In genomic region chr2:155293382-155293781, GRCm38 (mm10) we compare ENCODE assay signal across 10 mouse cellular contexts. TPM values are rescaled to one million over a fixed set of nuclear protein-coding genes. Genes with fewer than 3 reads are reported as not detected.
DNase-seq lines count a peak whose midpoint lies in the region; ATAC-seq and TF ChIP-seq lines count a peak whose summit lies in the region.
"Had no signal": no experiment of that assay in that cellular context is flagged by ENCODE, and none has a peak within 500 bp of the region (broad histone marks: within the 10 kb centered on the region; RNA-seq: fewer than 3 reads in every experiment).

No protein-coding gene starts in this region.

- no peaks in the 10 kb centered on the region for H3K27me3 ChIP-seq in liver, adult 2 months (ENCODE audit: control insufficient read depth, insufficient read depth, low read length)
- H3K27me3 ChIP-seq in stomach, postnatal 0 days (ENCODE audit: control insufficient read depth, insufficient read depth, low read length), result no peaks in the 10 kb centered on the region
- no peaks in the 10 kb centered on the region for H3K27me3 ChIP-seq in hindbrain, embryonic 11.5 days (ENCODE audit: control insufficient read depth, insufficient read depth, low read length)
- H3K27me3 ChIP-seq: limb, embryonic 15.5 days had no signal

- H3K9me3 ChIP-seq in stomach, postnatal 0 days (ENCODE audit: control insufficient read depth, low read length), result no peaks in the 10 kb centered on the region
- H3K9me3 ChIP-seq in hindbrain, embryonic 11.5 days (ENCODE audit: control insufficient read depth, low read length), result no peaks in the 10 kb centered on the region
- H3K9me3 ChIP-seq: limb, embryonic 15.5 days had no signal

- H3K4me3 ChIP-seq in liver, adult 2 months (ENCODE audit: insufficient read depth, low read depth, low read length), result no peak overlapping the region
- no peak overlapping the region for H3K4me3 ChIP-seq in stomach, postnatal 0 days (ENCODE audit: low read depth, low read length)
- H3K4me3 ChIP-seq in hindbrain, embryonic 11.5 days (ENCODE audit: low read depth, low read length), result no peak overlapping the region
- H3K4me3 ChIP-seq: limb, embryonic 15.5 days had no signal

- DNase-seq in liver, adult 2 months (ENCODE audit: extremely low read depth, low read depth, low spot score), result peak; percentile 35
- no peak for DNase-seq in liver
- peak; percentile 80 for DNase-seq in adrenal gland, postnatal 10 days
- DNase-seq in gastrocnemius, adult 8-10 months (ENCODE audit: low spot score in 2 of 2), result peak; percentile 48 to 63
- DNase-seq in stomach, postnatal 0 days (ENCODE audit: low spot score), result no peak
- no peak for DNase-seq in thymus, postnatal 14 days
- no peak for DNase-seq in hindbrain, embryonic 11.5 days (ENCODE audit: low spot score)
- DNase-seq: kidney, adult 2 months; lung, postnatal 4 days had no signal

- H3K4me1 ChIP-seq in liver, adult 2 months (ENCODE audit: control insufficient read depth, insufficient read depth, low read length), result no peaks in the 10 kb centered on the region
- no peaks in the 10 kb centered on the region for H3K4me1 ChIP-seq in stomach, postnatal 0 days (replicated peaks; ENCODE audit: control insufficient read depth, insufficient read depth)
- no peaks in the 10 kb centered on the region for H3K4me1 ChIP-seq in hindbrain, embryonic 11.5 days (replicated peaks; ENCODE audit: control insufficient read depth, insufficient read depth, low read length)
- H3K4me1 ChIP-seq: limb, embryonic 15.5 days had no signal

- no peak for TF ChIP-seq POLR2A in liver, adult 2 months (IDR thresholded peaks at IDR 0.05; ENCODE audit: extremely low read depth, insufficient read depth, low read length)

- no peak overlapping the region for H3K9ac ChIP-seq in liver, adult 2 months (ENCODE audit: low read depth, low read length)
- H3K9ac ChIP-seq in stomach, postnatal 0 days (ENCODE audit: low read length), result no peak overlapping the region
- H3K9ac ChIP-seq in hindbrain, embryonic 11.5 days (ENCODE audit: low read depth, low read length), result no peak overlapping the region
- H3K9ac ChIP-seq: limb, embryonic 15.5 days had no signal

- WGBS in liver, adult 2 months, result 51% methylated on average over 2 of the region's 2 CpGs
- 77% methylated on average over 2 of the region's 2 CpGs for WGBS in stomach, postnatal 0 days
- WGBS in hindbrain, embryonic 11.5 days, result 78% methylated on average over 2 of the region's 2 CpGs

- peaks cover 6% of the 10 kb centered on the region for H3K36me3 ChIP-seq in liver, adult 2 months (ENCODE audit: control insufficient read depth, insufficient read depth, low read length)
- peaks cover 6% of the 10 kb centered on the region; the same call in 1 of the 2 replicates for H3K36me3 ChIP-seq in stomach, postnatal 0 days (ENCODE audit: control insufficient read depth, insufficient read depth, low read length)
- H3K36me3 ChIP-seq in hindbrain, embryonic 11.5 days (ENCODE audit: control insufficient read depth, insufficient read depth, low read length), result peaks cover 6% of the 10 kb centered on the region; the same call in 1 of the 2 replicates

- H3K4me2 ChIP-seq in stomach, postnatal 0 days (replicated peaks; ENCODE audit: low read depth), result no peak overlapping the region
- H3K4me2 ChIP-seq in hindbrain, embryonic 11.5 days (replicated peaks; ENCODE audit: low read depth, low read length), result no peak overlapping the region
- H3K4me2 ChIP-seq: limb, embryonic 15.5 days had no signal

- no peak for ATAC-seq in stomach, postnatal 0 days (ENCODE audit: low FRiP score, low TSS enrichment)
- no peak for ATAC-seq in hindbrain, embryonic 11.5 days (ENCODE audit: low FRiP score)

- H3K27ac ChIP-seq in liver, adult 2 months (replicated peaks; ENCODE audit: insufficient read depth, low read depth, low read length), result no peak overlapping the region
- no peak overlapping the region for H3K27ac ChIP-seq in stomach, postnatal 0 days (replicated peaks)
- H3K27ac ChIP-seq in hindbrain, embryonic 11.5 days (ENCODE audit: low read depth, low read length), result no peak overlapping the region
- H3K27ac ChIP-seq: limb, embryonic 15.5 days had no signal

- no peaks in the 10 kb centered on the region for H3K79me2 ChIP-seq in liver, adult 2 months (ENCODE audit: control insufficient read depth, insufficient read depth, low read length)

- no peak for TF ChIP-seq EP300 in stomach, postnatal 0 days (optimal IDR thresholded peaks at IDR 0.05)

- TF ChIP-seq CTCF in liver, adult 2 months (IDR thresholded peaks at IDR 0.05; ENCODE audit: low read depth, low read length), result no peak
- peak; percentile 35 for TF ChIP-seq CTCF in stomach, postnatal 0 days (IDR thresholded peaks at IDR 0.05; ENCODE audit: low read depth)

RNA-seq across cellular contexts. Expression of gene Map1lc3a, which starts 17.3 kb away (rescaled TPM):
- 26.8 and 31.8 TPM in 2 replicates for total RNA-seq in liver, adult 2 months (2014; rRNA removed)
- 87.2 and 125 TPM in 2 replicates for polyA plus RNA-seq in liver, adult 2 months (2012; rRNA removed)
- total RNA-seq in adrenal gland, postnatal 10 days (2021), result 100 to 1,000 TPM; 421 to 505 TPM
- total RNA-seq in gastrocnemius, adult 8-10 months (2022), result 100 to 1,000 TPM; 218 to 307 (median 227) TPM
- polyA plus RNA-seq in stomach, postnatal 0 days (2015; fragmentation: Nextera tagmentation; extraction: Ambion mirVana), result 249 and 274 TPM in 2 replicates
- 152 and 161 TPM in 2 replicates for polyA plus RNA-seq in hindbrain, embryonic 11.5 days (2014; fragmentation: Nextera tagmentation; extraction: Ambion mirVana)

RNA-seq across cellular contexts. Expression of gene Dynlrb1, which starts 57.0 kb away (rescaled TPM):
- total RNA-seq in liver, adult 2 months (2014; rRNA removed), result 104 and 124 TPM in 2 replicates
- 141 and 163 TPM in 2 replicates for polyA plus RNA-seq in liver, adult 2 months (2012; rRNA removed)
- 100 to 1,000 TPM; 259 to 263 TPM for total RNA-seq in adrenal gland, postnatal 10 days (2021)
- total RNA-seq in gastrocnemius, adult 8-10 months (2022), result 100 to 1,000 TPM in 2 of 4 experiments, 10 to 100 TPM in 2; 67.9 to 107 (median 89.1) TPM
- 339 and 341 TPM in 2 replicates for polyA plus RNA-seq in stomach, postnatal 0 days (2015; fragmentation: Nextera tagmentation; extraction: Ambion mirVana)
- 534 and 550 TPM in 2 replicates for polyA plus RNA-seq in hindbrain, embryonic 11.5 days (2014; fragmentation: Nextera tagmentation; extraction: Ambion mirVana)

Comparison
In these comparisons a context has a peak if more than half of its experiments do, and no peak if none do; other contexts are left out.
1. DNase-seq: peak in liver, adult 2 months (single experiment), adrenal gland, postnatal 10 days (single experiment) and gastrocnemius, adult 8-10 months (2 of 2); none in liver (single experiment), stomach, postnatal 0 days (single experiment), thymus, postnatal 14 days (single experiment) and hindbrain, embryonic 11.5 days (single experiment).